Mouse (Mus musculus) embryo, embryonic 11 days (tissue): ENCODE results near the gene Sik3.

Experiments
- DNase-seq: peaks from one replicate; pipeline ENCODE4 v3.0.0-alpha.2; 2015

Sik3 gene

DNA sequence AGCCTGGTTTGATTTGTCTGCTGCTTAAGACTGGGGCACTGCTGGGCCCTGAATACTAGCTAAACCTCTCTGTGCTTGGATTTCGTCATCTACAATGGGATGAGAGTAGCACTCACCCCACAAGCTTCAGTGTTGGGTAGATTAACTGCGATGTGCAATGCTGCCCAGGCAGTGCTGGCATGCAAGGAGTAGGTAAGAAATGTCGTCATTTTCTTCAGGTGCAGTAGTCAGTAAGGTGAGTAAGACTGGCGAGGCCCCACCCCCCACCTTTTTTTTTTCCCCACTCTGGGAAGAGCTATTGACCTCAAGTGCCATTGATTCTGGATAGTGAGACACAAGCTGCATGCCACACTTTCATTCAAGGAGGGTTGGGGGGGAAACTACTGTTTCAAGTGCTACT lies 3.8 kb downstream of the Sik3 start:
- no peak for DNase-seq

GRCm38 (mm10) chr9:46018316-46018715 lies 5.7 kb downstream of the Sik3 start:
- no peak for DNase-seq

DNA sequence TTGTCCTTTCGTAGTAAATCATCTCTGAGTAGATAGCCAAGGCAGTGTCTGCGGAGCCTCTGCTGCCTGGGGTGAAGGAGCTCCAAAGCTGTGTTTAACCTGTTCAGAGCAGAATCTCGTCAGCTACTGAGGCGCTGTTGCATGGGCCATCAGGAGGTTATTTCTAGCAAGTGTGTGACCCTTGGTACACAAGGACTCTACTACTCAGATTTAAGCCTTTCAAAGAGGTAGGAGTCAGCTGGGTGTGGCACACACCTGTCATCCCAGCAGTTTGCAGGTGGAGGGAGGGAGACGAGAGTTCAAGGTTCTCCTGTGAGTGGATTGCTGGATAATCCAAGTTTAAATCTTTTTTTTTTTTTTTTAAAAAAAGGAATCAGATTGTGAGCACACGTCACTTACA lies 7.4 kb downstream of the Sik3 start:
- DNase-seq: no peak

DNA sequence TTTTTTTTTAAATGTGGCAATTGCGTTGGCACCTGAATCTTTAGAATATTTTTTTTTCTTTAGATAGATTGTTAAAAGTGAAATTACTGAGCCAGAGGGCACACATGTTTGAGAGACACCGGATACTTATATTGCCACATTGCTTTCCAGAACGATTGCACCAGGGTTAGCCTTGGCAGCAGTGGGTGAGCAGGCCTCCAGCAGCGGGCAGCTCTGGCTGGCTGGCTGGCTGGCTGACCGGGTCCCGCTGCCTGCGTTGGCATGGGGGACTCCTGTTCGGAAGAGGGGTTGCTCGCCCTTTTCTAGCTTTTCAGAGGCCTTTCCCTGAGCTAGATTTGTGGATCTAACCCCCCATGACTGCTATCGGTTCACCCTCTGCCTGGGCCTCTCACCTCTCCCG lies 11.0 kb downstream of the Sik3 start:
- no peak for DNase-seq

DNA sequence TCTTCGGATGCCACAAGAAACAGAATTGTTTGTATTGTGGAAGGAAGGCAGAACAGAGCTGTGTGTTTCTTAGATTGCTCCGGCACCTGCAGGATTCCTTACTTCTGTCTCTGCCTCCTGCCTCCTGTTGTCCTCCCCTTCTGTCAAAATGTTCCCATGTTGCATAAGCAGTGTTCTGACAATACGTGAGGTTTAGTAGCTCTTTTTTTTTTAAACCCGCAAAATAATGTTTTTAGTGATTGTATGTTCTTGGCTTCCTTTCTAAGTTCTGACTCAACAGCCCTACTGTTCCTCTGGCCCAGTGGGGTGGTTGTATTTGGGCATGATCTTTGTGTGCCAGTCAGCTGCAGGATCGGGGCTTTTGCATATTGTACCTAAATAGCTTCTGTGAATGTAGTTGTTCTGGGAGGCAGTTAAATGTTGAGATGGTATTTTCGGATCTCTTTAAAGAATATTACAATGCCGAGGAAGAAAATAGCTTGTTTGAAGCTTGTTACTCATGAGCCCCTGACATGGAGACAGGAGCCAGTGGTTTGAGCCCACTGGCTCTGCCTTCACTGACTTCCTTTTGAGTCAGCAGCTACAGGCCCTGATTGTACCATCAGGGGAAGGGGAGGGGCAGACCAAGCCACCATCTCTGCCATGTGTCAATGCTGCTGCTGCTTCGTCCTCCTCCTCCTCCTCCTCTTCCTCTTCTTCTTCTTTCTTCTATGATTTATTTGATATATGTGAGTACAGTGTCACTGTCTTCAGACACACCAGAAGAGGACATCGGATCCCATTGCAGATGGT lies 13.6 kb downstream of the Sik3 start:
- no peak for DNase-seq

- DNase-seq: no peak
Measured at GRCm38 (mm10) chr9:46027994-46028393, 15.4 kb downstream of the Sik3 start.

- no peak for DNase-seq
Measured at GRCm38 (mm10) chr9:46029534-46029933, 16.9 kb downstream of the Sik3 start.

- DNase-seq: no peak
Measured at GRCm38 (mm10) chr9:46030184-46030583, 17.6 kb downstream of the Sik3 start.

DNA sequence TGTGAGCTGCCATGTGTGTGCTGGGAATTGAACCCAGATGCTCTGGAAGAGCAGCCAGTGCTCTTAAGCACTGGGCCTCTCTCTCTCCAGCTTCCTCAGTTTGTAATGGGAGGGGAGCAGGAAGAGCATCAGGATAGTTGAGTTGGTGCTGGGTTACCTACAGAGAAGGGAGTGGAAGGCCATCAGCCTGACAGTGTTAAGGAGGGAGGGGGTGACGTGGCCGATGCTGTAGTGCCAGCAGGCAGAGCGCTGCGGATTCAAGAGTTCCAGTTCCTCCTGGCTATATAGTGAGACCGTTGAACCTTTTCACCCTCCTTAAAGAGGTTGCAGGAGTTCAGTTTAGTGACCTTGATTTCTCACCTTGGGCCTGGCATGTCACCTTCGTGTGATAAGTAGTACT lies 18.3 kb downstream of the Sik3 start:
- DNase-seq: peak; percentile 9

GRCm38 (mm10) chr9:46032190-46032589 lies 19.6 kb downstream of the Sik3 start:
- no peak for DNase-seq

DNA sequence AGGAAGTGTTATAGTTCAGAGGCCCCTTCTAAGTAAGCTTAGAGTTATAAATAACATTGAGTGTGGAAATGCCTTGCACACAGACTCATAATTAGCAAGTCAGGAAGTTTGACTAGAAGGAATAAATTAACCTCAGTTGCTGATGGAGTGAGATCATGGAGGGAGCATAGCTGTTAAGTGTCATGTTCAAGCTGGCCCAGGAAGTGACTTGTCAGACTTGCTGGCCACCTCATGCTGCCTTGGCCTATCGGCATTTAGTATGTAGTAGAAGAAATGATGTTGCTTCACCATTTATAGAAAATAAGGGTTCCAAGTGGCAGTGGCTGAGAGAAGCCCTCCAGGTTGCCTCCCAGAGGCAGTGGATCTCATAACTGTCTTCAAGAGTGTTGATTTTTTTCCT lies 20.4 kb downstream of the Sik3 start:
- DNase-seq: no peak

DNA sequence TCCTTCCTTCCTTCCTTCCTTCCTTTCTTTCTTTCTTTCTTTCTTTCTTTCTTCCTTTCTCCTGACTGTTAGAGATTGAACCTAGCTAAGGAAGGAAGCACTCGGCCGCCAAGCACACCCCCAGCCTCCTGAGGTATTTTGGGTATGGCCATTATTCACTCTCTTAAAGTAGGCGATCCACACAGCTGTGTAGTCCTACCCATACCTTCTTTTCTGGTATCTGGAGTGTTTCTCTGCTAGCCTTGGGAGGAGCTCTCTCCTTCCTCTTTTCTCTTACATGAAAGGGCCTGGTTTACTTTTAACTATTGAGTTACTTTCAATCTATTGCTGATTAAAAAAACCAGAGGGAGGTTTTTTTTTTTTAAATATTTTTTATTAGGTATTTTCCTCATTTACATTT lies 21.2 kb downstream of the Sik3 start:
- DNase-seq: no peak

- no peak for DNase-seq
Measured at GRCm38 (mm10) chr9:46035290-46035871, 22.8 kb downstream of the Sik3 start.

DNA sequence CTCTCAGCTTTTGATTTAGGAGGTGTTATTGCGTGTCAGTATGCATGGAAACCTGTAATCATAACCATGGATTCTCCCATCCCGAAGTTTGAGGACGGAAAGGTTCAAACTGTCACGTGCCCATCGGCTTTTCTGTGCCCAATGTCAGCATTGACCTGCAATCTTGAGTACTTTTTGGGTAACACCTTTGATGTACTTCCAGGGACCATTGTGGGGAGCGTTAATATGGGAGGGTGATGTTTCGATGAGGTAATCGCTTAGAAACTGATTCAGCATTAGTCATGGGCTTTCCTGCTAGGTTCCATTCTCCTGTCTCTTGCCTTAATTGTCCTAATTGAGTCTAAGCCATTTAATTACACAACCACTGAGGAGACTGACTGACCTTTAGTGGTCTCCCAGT lies 24.3 kb downstream of the Sik3 start:
- DNase-seq: no peak

DNA sequence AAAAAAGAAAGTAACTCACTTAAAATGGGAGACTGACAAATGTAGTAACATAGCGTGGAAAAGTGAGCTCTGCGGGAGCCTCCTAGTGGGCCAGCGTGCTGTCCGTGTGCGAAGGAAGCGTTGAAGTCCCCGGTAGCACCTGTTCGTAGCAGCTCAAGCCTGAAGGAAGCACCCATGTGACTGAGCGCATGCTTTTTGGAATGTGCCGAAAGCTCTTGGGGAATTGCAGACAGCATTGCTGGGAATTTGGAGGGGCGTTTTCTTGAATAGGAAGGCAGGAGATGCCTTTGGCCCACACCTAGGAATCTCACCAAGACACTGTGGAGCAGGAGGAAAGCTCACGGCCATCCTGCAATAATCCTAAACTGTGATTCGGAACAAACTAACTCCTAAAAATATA lies 26.2 kb downstream of the Sik3 start:
- DNase-seq: no peak

GRCm38 (mm10) chr9:46041186-46041585 lies 28.6 kb downstream of the Sik3 start:
- DNase-seq: no peak

DNA sequence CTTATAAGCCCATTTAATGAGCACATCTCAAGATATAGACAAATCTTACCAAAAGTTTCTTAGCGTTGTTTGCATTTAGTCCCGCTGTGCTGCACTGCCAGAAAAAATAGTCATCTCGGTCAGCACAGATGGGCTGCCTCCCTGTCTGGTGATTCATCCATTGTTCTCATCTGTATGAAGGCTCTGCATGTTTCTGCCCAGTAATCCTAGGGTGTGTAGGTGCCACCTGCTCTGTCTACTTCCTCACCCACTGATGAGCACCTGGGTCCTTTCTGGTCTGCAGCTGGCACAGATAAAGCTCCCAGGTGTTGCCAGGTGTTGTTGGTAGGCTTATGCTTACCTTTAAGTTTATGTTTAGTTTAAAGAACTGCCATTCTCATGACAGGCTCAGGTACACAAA lies 29.8 kb downstream of the Sik3 start:
- no peak for DNase-seq

DNA sequence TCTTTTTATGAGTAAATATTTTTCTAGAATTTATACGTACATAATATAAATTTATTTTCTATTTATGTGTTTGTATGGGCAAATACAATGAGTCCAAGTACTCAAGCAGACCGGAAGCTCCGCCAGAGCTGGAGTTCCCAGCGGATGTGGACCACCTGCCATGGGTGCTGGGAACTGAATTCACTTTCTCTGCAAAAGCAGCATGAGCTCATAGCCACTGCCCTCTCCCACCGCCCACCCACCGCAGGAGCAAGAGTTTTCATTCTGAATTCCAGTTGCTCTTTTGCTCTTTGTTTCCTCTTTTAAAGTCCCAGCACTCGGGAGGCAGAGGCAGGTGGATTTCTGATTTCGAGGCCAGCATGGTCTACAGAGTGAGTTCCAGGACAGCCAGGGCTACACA lies 31.0 kb downstream of the Sik3 start:
- DNase-seq: no peak

DNA sequence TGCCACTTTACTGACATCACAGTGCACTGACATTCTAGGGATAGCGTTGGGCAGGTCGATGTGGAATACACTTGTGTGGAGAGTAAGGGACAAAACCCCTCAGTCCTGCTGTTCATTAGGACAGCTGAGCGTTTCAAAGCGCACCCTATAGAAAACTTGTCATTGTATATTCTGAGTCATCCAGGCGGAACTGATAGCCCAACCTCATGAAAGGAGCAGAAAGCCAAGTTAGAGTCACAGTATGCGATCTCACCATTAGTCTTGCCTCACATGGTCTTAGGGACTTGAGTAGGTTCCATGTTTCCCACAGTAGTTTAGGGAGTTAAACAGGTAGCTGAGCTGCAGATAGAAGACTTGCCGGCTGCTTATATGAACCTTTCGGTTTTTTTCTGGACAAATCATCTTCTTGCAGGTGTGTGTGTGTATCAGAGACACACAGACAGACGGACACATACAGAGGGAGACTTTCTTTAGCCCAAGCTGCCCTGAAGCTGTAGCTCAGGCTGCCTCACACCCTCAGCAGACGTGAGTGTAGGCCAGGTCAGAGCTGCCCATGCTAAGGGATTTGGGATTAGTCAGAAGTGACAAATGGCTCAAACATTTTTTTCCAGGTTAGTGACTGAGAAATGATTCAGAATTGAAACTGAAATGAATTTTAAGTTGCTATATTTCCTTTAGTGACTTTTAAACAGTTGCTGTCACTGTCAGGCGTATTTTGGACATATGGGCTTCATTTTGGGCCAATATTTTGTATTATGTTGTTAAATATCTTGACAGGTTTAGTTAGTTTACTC lies 34.3 kb downstream of the Sik3 start:
- DNase-seq: no peak

GRCm38 (mm10) chr9:46049525-46049924 lies 36.9 kb downstream of the Sik3 start:
- DNase-seq: no peak

DNA sequence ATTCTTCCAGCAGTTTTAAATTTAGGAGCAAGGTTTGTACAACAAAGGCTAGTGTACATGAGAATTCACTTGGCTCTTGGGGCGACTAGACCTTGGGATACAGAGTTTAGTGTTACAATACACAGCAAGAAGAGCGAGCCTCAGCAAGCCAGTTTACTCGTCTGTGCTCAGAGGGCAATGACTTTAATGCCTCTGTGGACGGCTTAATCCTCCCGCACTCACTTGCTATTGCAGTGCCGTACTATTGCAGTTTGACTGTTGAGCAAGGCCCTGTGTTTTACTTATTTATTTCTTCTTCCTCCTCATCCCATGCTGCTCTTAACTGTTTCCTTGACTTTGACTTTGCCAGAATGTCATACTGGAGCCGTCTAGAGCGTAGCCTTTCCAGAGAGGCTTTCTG lies 37.6 kb downstream of the Sik3 start:
- no peak for DNase-seq

GRCm38 (mm10) chr9:46053014-46053666 lies 40.5 kb downstream of the Sik3 start:
- no peak for DNase-seq

- no peak for DNase-seq
Measured at GRCm38 (mm10) chr9:46058065-46058464, 45.4 kb downstream of the Sik3 start.

GRCm38 (mm10) chr9:46060249-46060648 lies 47.6 kb downstream of the Sik3 start:
- DNase-seq: no peak
